Comparison of ENCODE assay signal across 8 mouse cellular contexts in the genomic region with DNA sequence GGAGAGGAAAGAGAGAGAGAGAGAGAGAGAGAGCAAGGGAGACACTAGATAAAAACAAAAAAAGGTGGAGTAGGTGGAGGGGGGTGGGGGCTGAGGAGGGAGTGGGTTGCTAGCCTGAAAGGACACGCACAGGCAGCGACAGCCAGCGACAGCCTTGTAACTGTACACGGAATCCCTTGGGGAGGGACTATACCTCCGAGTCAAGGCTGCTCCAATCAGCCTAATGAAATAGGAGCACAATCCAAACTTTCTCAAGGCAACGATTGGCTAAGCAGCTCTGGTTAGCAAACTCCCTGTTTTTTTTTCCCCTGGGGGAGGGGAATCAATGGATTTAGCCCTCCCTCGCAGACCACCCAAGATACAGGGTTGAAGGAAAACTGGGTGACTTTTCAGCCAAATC.
DNase-seq lines count a peak whose midpoint lies in the region; ATAC-seq lines count a peak whose summit lies in the region.

No protein-coding gene starts in this region.

- H3K9ac ChIP-seq in forebrain, embryonic 11.5 days (ENCODE audit: low read length) = peak overlapping the region; percentile 36; the same call in 1 of the 2 replicates
- peak overlapping the region; percentile 82 for H3K9ac ChIP-seq in hindbrain, embryonic 16.5 days (ENCODE audit: low read depth, low read length)
- peak overlapping the region; percentile 57; the same call in 1 of the 2 replicates for H3K9ac ChIP-seq in lung, embryonic 15.5 days

- no peak overlapping the region for H3K27ac ChIP-seq in forebrain, embryonic 11.5 days (ENCODE audit: low read depth, low read length)
- peak overlapping the region; percentile 64; the same call in 1 of the 2 replicates for H3K27ac ChIP-seq in hindbrain, embryonic 16.5 days (ENCODE audit: low read depth, low read length)
- peak overlapping the region; percentile 88 for H3K27ac ChIP-seq in lung, embryonic 15.5 days

- peak; percentile 19 for DNase-seq in cerebellum, adult 11 months
- no peak for DNase-seq in cerebellum, adult 8-10 months
- DNase-seq in adrenal gland, adult 2 months = peak; percentile 93
- peak; percentile 75 for DNase-seq in forebrain, embryonic 11.5 days (ENCODE audit: low spot score)
- peak; percentile 42 for DNase-seq in ovary, postnatal 14 days (ENCODE audit: low spot score)
- no peak for DNase-seq in urinary bladder, postnatal 36 days (ENCODE audit: low spot score in 2 of 2)

- peaks cover 8% of the 10 kb centered on the region; the same call in 1 of the 2 replicates for H3K4me1 ChIP-seq in forebrain, embryonic 11.5 days (replicated peaks; ENCODE audit: control insufficient read depth, insufficient read depth, low read length)
- H3K4me1 ChIP-seq in hindbrain, embryonic 16.5 days (ENCODE audit: control insufficient read depth, insufficient read depth, low read depth, low read length) = peaks cover 8% of the 10 kb centered on the region
- H3K4me1 ChIP-seq in lung, embryonic 15.5 days = peaks cover 27% of the 10 kb centered on the region

- H3K27me3 ChIP-seq in forebrain, embryonic 11.5 days (ENCODE audit: control insufficient read depth, insufficient read depth, low read length) = peaks cover 14% of the 10 kb centered on the region
- H3K27me3 ChIP-seq in hindbrain, embryonic 16.5 days (replicated peaks; ENCODE audit: control insufficient read depth, insufficient read depth, low read length) = no peaks in the 10 kb centered on the region; the same call in 1 of the 2 replicates
- H3K27me3 ChIP-seq in lung, embryonic 15.5 days = no peaks in the 10 kb centered on the region

- WGBS in forebrain, embryonic 11.5 days = under 1% methylated on average over 7 of the region's 7 CpGs
- WGBS in hindbrain, embryonic 16.5 days = 2% methylated on average over 7 of the region's 7 CpGs
- under 1% methylated on average over 7 of the region's 7 CpGs for WGBS in lung, embryonic 15.5 days

- H3K36me3 ChIP-seq in forebrain, embryonic 11.5 days (ENCODE audit: control insufficient read depth, insufficient read depth, low read length) = no peaks in the 10 kb centered on the region
- no peaks in the 10 kb centered on the region for H3K36me3 ChIP-seq in hindbrain, embryonic 16.5 days (ENCODE audit: control insufficient read depth, insufficient read depth, low read length)
- H3K36me3 ChIP-seq in lung, embryonic 15.5 days = no peaks in the 10 kb centered on the region

- peak overlapping the region; percentile 57 for H3K4me3 ChIP-seq in forebrain, embryonic 11.5 days (ENCODE audit: low read depth, low read length)
- H3K4me3 ChIP-seq in hindbrain, embryonic 16.5 days (ENCODE audit: low read length) = peak overlapping the region; percentile 70
- H3K4me3 ChIP-seq in lung, embryonic 15.5 days = peak overlapping the region; percentile 72

- peak overlapping the region; percentile 98 for H3K4me2 ChIP-seq in forebrain, embryonic 11.5 days (ENCODE audit: low read depth, low read length, severe bottlenecking)
- peak overlapping the region; percentile 99 for H3K4me2 ChIP-seq in hindbrain, embryonic 16.5 days (ENCODE audit: low read length)
- peak overlapping the region; percentile 99 for H3K4me2 ChIP-seq in lung, embryonic 15.5 days

- H3K9me3 ChIP-seq in forebrain, embryonic 11.5 days (ENCODE audit: control insufficient read depth, low read length) = no peaks in the 10 kb centered on the region
- H3K9me3 ChIP-seq in hindbrain, embryonic 16.5 days (ENCODE audit: control insufficient read depth, low read length) = no peaks in the 10 kb centered on the region
- no peaks in the 10 kb centered on the region for H3K9me3 ChIP-seq in lung, embryonic 15.5 days

- ATAC-seq in forebrain, embryonic 11.5 days (replicated peaks; ENCODE audit: low FRiP score) = peak; percentile 91
- ATAC-seq in hindbrain, embryonic 16.5 days = peak; percentile 81
- peak; percentile 92 for ATAC-seq in lung, embryonic 15.5 days (ENCODE audit: borderline replicate concordance, extremely low read depth, low FRiP score, low TSS enrichment)

Comparison
In these comparisons a context has a peak if more than half of its experiments do, and no peak if none do; other contexts are left out.
1. DNase-seq: peak in cerebellum, adult 11 months (single experiment), adrenal gland, adult 2 months (single experiment), forebrain, embryonic 11.5 days (single experiment) and ovary, postnatal 14 days (single experiment); none in cerebellum, adult 8-10 months (single experiment) and urinary bladder, postnatal 36 days (0 of 2).
2. Peak in every context shown above with its lines, with median percentiles within 50 percentile points of each other: ATAC-seq, H3K4me2 ChIP-seq, H3K4me3 ChIP-seq and H3K9ac ChIP-seq.